Mouse (Mus musculus) yolk sac, embryonic 10.5 days (tissue): ENCODE measurements around the gene Rint1.

Source experiments
- DNase-seq: peaks from one replicate; pipeline ENCODE4 v3.0.0-alpha.2; 2017; ENCODE audit warnings: low spot score

The Rint1 gene

DNA sequence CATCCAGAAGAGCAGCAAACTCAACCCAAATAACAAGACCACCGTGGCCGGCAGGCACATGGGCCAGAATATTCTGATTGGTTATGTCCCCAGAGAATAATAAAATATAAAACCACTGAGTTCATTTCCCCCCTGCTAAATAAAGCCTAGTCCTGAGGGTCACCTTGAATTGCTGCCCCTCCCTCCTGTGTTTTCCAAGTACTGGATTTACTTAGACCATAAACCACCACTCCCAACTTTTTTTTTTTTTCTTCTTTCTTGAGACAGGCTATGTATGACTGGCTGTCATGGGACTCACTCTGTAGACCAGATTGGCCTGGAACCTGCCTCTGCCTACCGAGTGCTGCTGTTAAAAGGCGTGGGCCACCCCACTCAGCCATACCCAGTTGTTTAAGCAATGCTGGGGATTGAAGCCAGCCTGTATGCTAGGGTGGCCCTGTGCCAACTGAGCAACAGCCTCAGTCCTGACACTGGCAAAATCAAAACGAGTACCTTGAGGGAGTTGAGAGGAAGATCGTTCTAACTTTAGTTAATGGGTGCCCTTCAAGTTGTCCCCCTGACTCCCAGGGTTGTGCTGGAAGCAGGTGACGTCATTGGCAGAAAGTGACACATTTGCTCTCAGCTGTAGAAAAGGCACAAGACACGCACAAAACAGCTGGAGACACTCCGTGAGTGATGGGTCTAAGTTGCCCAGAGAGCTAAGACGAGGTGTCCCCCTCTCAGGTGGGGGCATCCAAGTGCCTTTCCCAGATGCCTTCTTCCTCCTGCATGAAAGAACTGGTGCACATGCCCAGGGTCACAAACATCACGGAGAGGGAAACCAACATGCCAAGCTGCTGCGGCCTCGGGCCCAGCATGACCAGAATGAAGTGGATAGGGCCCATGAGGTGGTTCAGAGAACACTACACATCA, 76.8 kb downstream of the Rint1 start:
- no peak for DNase-seq

DNA sequence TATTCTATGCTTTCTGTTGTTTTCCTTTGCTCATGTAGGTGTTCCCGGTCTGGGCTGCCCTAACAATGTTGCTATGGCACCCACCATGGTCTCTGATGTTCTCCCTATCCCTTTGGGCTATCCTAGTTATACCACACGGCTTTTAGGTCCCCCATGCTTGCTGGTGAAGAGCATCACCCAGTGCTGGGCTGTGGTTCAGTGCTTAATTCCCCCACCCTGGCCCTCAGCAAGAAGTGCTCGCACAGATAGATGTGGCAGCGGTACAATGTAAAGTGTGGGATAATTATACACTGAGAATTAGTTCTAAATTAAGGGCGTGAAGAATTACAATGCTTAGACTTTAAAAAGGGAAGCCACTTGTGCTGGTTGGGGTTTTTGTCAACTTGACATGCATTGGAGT, 78.4 kb downstream of the Rint1 start:
- no peak for DNase-seq
